Mouse (Mus musculus): ENCODE measurements around the gene Gm6588.

GRCm38 (mm10) chr5:112427283-112427682 is 21.9 kb upstream of the Gm6588 start:
- TF ChIP-seq CTCF (IDR thresholded peaks at IDR 0.05; ENCODE audit: low read depth, low read length), result peak; percentile 80
- no peak for TF ChIP-seq TAL1 (conservative IDR thresholded peaks at IDR 0.05; ENCODE audit: low read depth, low read length)
- TF ChIP-seq GATA1 (IDR thresholded peaks at IDR 0.05; ENCODE audit: borderline replicate concordance, low read length), result no peak
- TF ChIP-seq POLR2AphosphoS5 (IDR thresholded peaks at IDR 0.05; ENCODE audit: insufficient replicate concordance, low read depth, low read length), result no peak

Measured in G1E (cell line).